Mouse (Mus musculus): ENCODE data around the gene Tmem38b.

- TF ChIP-seq POLR2A (IDR thresholded peaks at IDR 0.05; ENCODE audit: insufficient read depth, low read depth, low read length) (no peak), CTCF (IDR thresholded peaks at IDR 0.05) (no peak), EP300 (IDR thresholded peaks at IDR 0.05; ENCODE audit: insufficient read depth, low read depth, low read length) (no peak)
These were observed 36.3 kb downstream of the Tmem38b start for GRCm38 (mm10) chr4:53862101-53862500.

Measured in heart, adult 2 months (tissue).